Mouse (Mus musculus) retina, postnatal 1 day (tissue): ENCODE data around the gene Slc22a28.
"Not testable (repeated sequence)": the region's sequence is repeated elsewhere in the genome, so short reads cannot be mapped to it uniquely, and the experiment has no call there.

Experiments used
- DNase-seq: peaks from one replicate; pipeline ENCODE4 v3.0.0-alpha.2; 2012

Gene Slc22a28

GRCm38 (mm10) chr19:8131881-8132280 is at the start of gene Slc22a28:
TSS of gene Slc22a28 (minus strand) at chr19:8131982.
- DNase-seq: not testable (repeated sequence)

GRCm38 (mm10) chr19:8148787-8149523 is 17.2 kb upstream of the Slc22a28 start:
- DNase-seq: no peak

- not testable (repeated sequence) for DNase-seq
Measured at GRCm38 (mm10) chr19:8142716-8143115, 10.9 kb upstream of the Slc22a28 start.

- DNase-seq: not testable (repeated sequence)
Measured at GRCm38 (mm10) chr19:8134127-8134841, 2.5 kb upstream of the Slc22a28 start.

- DNase-seq: no peak
Measured at GRCm38 (mm10) chr19:8019904-8020349, 111.9 kb downstream of the Slc22a28 start.

- DNase-seq: not testable (repeated sequence)
Measured at GRCm38 (mm10) chr19:8019329-8019851, 112.4 kb downstream of the Slc22a28 start.

GRCm38 (mm10) chr19:8018535-8018934 is 113.2 kb downstream of the Slc22a28 start:
- not testable (repeated sequence) for DNase-seq
